Mouse (Mus musculus) liver, embryonic 15.5 days (tissue): ENCODE results near the gene Hspa4. TPM values are rescaled to one million over a fixed set of nuclear protein-coding genes. Genes with fewer than 3 reads are reported as not detected.

Source experiments
- ATAC-seq: fragments of 200-750 bp; cut with Nextera tagmentation; 2 replicates; pipeline ENCODE4 v1.8.0; 2017; ENCODE audit warnings: moderate number of reproducible peaks, mild to moderate bottlenecking, moderate library complexity; ENCODE audit not compliant: insufficient read depth
- H3K27ac ChIP-seq: fragments of 300-500 bp; sonication (generic); replicated peaks from 2 replicates; pipeline ENCODE4 v1.5.1; 2015; ENCODE audit warnings: mild to moderate bottlenecking, inconsistent platforms
- H3K27me3 ChIP-seq: fragments of 300-500 bp; sonication (generic); 2 replicates; pipeline ENCODE4 v1.6.1; 2015; ENCODE audit warnings: mild to moderate bottlenecking, inconsistent platforms
- H3K36me3 ChIP-seq: fragments of 300-500 bp; sonication (generic); replicated peaks from 2 replicates; pipeline ENCODE4 v1.6.1; 2015; ENCODE audit warnings: moderate library complexity, mild to moderate bottlenecking, inconsistent platforms
- H3K4me1 ChIP-seq: fragments of 300-500 bp; sonication (generic); replicated peaks from 2 replicates; pipeline ENCODE4 v1.6.1; 2015; ENCODE audit warnings: inconsistent platforms
- H3K4me2 ChIP-seq: fragments of 300-500 bp; sonication (generic); 2 replicates; pipeline ENCODE4 v1.6.1; 2015; ENCODE audit warnings: moderate library complexity, mild to moderate bottlenecking, inconsistent platforms
- H3K4me3 ChIP-seq: fragments of 300-500 bp; sonication (generic); replicated peaks from 2 replicates; pipeline ENCODE4 v1.5.1; 2015; ENCODE audit warnings: mild to moderate bottlenecking, inconsistent platforms
- H3K9ac ChIP-seq: fragments of 300-500 bp; sonication (generic); 2 replicates; pipeline ENCODE4 v1.6.1; 2015; ENCODE audit warnings: moderate library complexity, mild to moderate bottlenecking, inconsistent platforms
- H3K9me3 ChIP-seq: fragments of 300-500 bp; sonication (generic); replicated peaks from 2 replicates; pipeline ENCODE4 v1.6.1; 2016; ENCODE audit warnings: inconsistent platforms
- WGBS: fragments of 180-500 bp; shearing (Covaris S2); methylation state at CpG from one replicate; pipeline ENCODE4 v1.1.7; 2015; ENCODE audit warnings: mixed read lengths; ENCODE audit not compliant: insufficient replicate concordance; 5-methylcytosine and 5-hydroxymethylcytosine counted together
- polyA plus RNA-seq: library from polyadenylated mRNA; unstranded; fragments of >200 nt; fragmentation: Nextera tagmentation; extraction: Ambion mirVana; gene quantifications from 2 replicates; pipeline ENCODE4 v1.2.1, GENCODE M21; 2015

Hspa4 gene
- polyA plus RNA-seq, 1 experiment from 2014 or later = 41.7 TPM

DNA sequence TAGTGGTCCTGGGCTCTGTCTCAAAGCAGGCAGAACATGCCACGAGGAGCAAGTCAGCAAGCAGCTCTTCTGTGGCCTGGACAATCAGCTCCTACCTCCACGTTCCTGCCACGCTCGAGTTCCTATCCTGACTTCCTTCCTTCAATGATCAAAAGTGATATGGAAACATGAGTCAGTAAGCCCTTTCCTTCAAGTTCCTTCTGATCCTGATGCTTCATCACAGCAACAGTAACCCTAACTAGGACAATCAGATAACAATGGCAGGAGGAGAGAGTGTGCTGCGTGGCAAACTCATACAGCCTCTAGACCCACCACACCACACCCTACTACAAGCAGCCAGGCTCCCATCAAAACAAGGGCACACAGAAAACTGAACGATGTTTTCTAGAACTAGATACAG lies 14.4 kb downstream of the Hspa4 start:
- no peak overlapping the region for H3K9ac ChIP-seq
- no peaks in the 10 kb centered on the region for H3K9me3 ChIP-seq
- ATAC-seq = no peak
- H3K27me3 ChIP-seq = no peaks in the 10 kb centered on the region
- peaks cover 93% of the 10 kb centered on the region for H3K36me3 ChIP-seq
- no peak overlapping the region for H3K4me3 ChIP-seq
- H3K27ac ChIP-seq = no peak overlapping the region
- H3K4me2 ChIP-seq = no peak overlapping the region
- WGBS = 49% methylated on average over 6 of the region's 6 CpGs
- H3K4me1 ChIP-seq = no peaks in the 10 kb centered on the region

- H3K27me3 ChIP-seq = no peaks in the 10 kb centered on the region
- no peaks in the 10 kb centered on the region for H3K9me3 ChIP-seq
- H3K4me2 ChIP-seq = no peak overlapping the region
- no peak for ATAC-seq
- H3K36me3 ChIP-seq = peaks cover 83% of the 10 kb centered on the region
- H3K4me3 ChIP-seq = no peak overlapping the region
- H3K27ac ChIP-seq = no peak overlapping the region
- 71% methylated on average over 4 of the region's 4 CpGs for WGBS
- H3K9ac ChIP-seq = no peak overlapping the region
- no peaks in the 10 kb centered on the region for H3K4me1 ChIP-seq
Observed at GRCm38 (mm10) chr11:53278411-53278810, 21.8 kb downstream of the Hspa4 start.

GRCm38 (mm10) chr11:53275358-53275757 lies 24.9 kb downstream of the Hspa4 start:
- H3K4me2 ChIP-seq = no peak overlapping the region
- no peak for ATAC-seq
- H3K4me3 ChIP-seq = no peak overlapping the region
- no peak overlapping the region for H3K27ac ChIP-seq
- no peaks in the 10 kb centered on the region for H3K9me3 ChIP-seq
- H3K4me1 ChIP-seq = no peaks in the 10 kb centered on the region
- no peaks in the 10 kb centered on the region for H3K27me3 ChIP-seq
- no peak overlapping the region for H3K9ac ChIP-seq
- WGBS = 90% methylated on average over 3 of the region's 3 CpGs
- peaks cover 85% of the 10 kb centered on the region for H3K36me3 ChIP-seq

- Histone ChIP-seq H3K4me2 (no peak overlapping the region), H3K9ac (no peak overlapping the region), H3K9me3 (no peaks in the 10 kb centered on the region), H3K36me3 (peaks cover 87% of the 10 kb centered on the region), H3K27me3 (no peaks in the 10 kb centered on the region), H3K27ac (no peak overlapping the region), H3K4me3 (no peak overlapping the region), H3K4me1 (no peaks in the 10 kb centered on the region)
- no peak for ATAC-seq
- 73% methylated on average over 5 of the region's 5 CpGs for WGBS
Observed at GRCm38 (mm10) chr11:53273313-53273712, 26.9 kb downstream of the Hspa4 start.

GRCm38 (mm10) chr11:53269596-53269995 lies 30.7 kb downstream of the Hspa4 start:
- H3K4me3 ChIP-seq = no peak overlapping the region
- WGBS = 75% methylated on average over 6 of the region's 6 CpGs
- H3K9me3 ChIP-seq = no peaks in the 10 kb centered on the region
- H3K36me3 ChIP-seq = peaks cover 97% of the 10 kb centered on the region
- no peak for ATAC-seq
- H3K4me1 ChIP-seq = no peaks in the 10 kb centered on the region
- no peak overlapping the region for H3K9ac ChIP-seq
- no peak overlapping the region for H3K4me2 ChIP-seq
- H3K27ac ChIP-seq = no peak overlapping the region
- no peaks in the 10 kb centered on the region for H3K27me3 ChIP-seq

DNA sequence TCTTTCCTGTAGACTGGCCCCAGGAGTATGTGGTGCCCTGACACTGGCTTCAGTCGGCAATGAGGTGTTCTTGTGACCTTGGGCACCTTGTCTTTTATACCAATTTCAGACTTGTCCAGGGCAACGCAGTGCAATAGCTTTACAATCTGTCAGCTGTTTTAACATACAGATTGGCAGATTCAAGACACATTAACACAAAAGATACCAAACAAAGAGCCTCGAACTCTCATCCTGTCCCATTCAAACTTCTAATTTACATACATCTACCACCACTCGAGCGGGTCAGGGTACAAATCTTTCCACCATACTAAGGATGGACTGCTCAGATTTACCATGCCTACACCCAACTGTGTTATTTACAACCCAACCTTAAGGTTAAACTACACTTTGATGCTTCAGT lies 39.7 kb downstream of the Hspa4 start:
- H3K4me1 ChIP-seq = no peaks in the 10 kb centered on the region
- no peak overlapping the region for H3K4me2 ChIP-seq
- no peak overlapping the region for H3K9ac ChIP-seq
- no peaks in the 10 kb centered on the region for H3K9me3 ChIP-seq
- no peak overlapping the region for H3K27ac ChIP-seq
- peaks cover 57% of the 10 kb centered on the region for H3K36me3 ChIP-seq
- H3K4me3 ChIP-seq = no peak overlapping the region
- 73% methylated on average over 5 of the region's 5 CpGs for WGBS
- no peak for ATAC-seq
- no peaks in the 10 kb centered on the region for H3K27me3 ChIP-seq

DNA sequence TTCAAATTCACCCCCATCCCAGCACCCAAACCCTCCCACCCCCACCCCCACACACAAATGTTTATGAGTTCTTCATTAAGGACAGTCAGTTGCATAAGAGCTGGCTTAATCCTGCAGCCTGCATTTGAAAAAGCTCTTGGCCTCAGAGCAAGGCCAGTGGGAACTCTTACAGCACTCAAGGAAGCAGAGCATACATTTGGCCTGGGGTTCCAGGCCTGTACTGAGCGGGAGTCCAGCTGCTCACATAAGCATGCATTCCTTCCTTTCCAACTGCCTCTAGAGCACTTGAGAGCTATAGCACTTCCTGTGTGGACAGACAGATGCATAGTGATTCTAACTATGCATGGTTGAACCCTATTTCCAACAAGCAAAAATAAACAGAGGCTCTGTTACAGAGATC lies 40.2 kb downstream of the Hspa4 start:
- ATAC-seq = no peak
- no peaks in the 10 kb centered on the region for H3K27me3 ChIP-seq
- H3K36me3 ChIP-seq = peaks cover 52% of the 10 kb centered on the region
- no peaks in the 10 kb centered on the region for H3K9me3 ChIP-seq
- no peak overlapping the region for H3K4me2 ChIP-seq
- H3K9ac ChIP-seq = no peak overlapping the region
- no peak overlapping the region for H3K4me3 ChIP-seq
- H3K4me1 ChIP-seq = no peaks in the 10 kb centered on the region
- whole genome bisulfite sequencing = 76% methylated on average over 1 of the region's 1 CpGs
- H3K27ac ChIP-seq = no peak overlapping the region

- Histone ChIP-seq H3K4me1 (no peaks in the 10 kb centered on the region), H3K27ac (no peak overlapping the region), H3K27me3 (no peaks in the 10 kb centered on the region), H3K9ac (no peak overlapping the region), H3K36me3 (peaks cover 42% of the 10 kb centered on the region), H3K9me3 (no peaks in the 10 kb centered on the region), H3K4me3 (no peak overlapping the region), H3K4me2 (no peak overlapping the region)
- WGBS = 83% methylated on average over 6 of the region's 6 CpGs
- ATAC-seq = no peak
Observed at GRCm38 (mm10) chr11:53259047-53259632, 41.1 kb downstream of the Hspa4 start.

- no peak overlapping the region for H3K4me2 ChIP-seq
- H3K27ac ChIP-seq = no peak overlapping the region
- ATAC-seq = no peak
- H3K4me3 ChIP-seq = no peak overlapping the region
- H3K9ac ChIP-seq = no peak overlapping the region
- no peaks in the 10 kb centered on the region for H3K9me3 ChIP-seq
- 43% methylated on average over 2 of the region's 2 CpGs for WGBS
- no peaks in the 10 kb centered on the region for H3K27me3 ChIP-seq
- H3K4me1 ChIP-seq = no peaks in the 10 kb centered on the region
- peaks cover 22% of the 10 kb centered on the region for H3K36me3 ChIP-seq
Observed at GRCm38 (mm10) chr11:53256914-53257313, 43.3 kb downstream of the Hspa4 start.

- H3K4me2 ChIP-seq = no peak overlapping the region
- WGBS = 31% methylated on average over 7 of the region's 7 CpGs
Observed at GRCm38 (mm10) chr11:53254926-53255325, 45.3 kb downstream of the Hspa4 start.

GRCm38 (mm10) chr11:53254428-53254827 lies 45.8 kb downstream of the Hspa4 start:
- Histone ChIP-seq H3K36me3 (no peaks in the 10 kb centered on the region), H3K4me2 (no peak overlapping the region), H3K4me3 (no peak overlapping the region), H3K27ac (no peak overlapping the region), H3K9ac (no peak overlapping the region), H3K4me1 (no peaks in the 10 kb centered on the region), H3K9me3 (no peaks in the 10 kb centered on the region), H3K27me3 (no peaks in the 10 kb centered on the region)
- no peak for ATAC-seq
- 55% methylated on average over 3 of the region's 3 CpGs for WGBS

More at GRCm38 (mm10) chr11:53254926-53255325, 45.3 kb downstream of the Hspa4 start:
- Histone ChIP-seq H3K4me1 (no peaks in the 10 kb centered on the region), H3K27ac (no peak overlapping the region), H3K4me3 (no peak overlapping the region), H3K9me3 (no peaks in the 10 kb centered on the region), H3K9ac (no peak overlapping the region), H3K27me3 (no peaks in the 10 kb centered on the region), H3K36me3 (peaks cover 3% of the 10 kb centered on the region)
- no peak for ATAC-seq
